Mouse (Mus musculus) liver, embryonic 12.5 days (tissue): ENCODE measurements around the gene Micall2. TPM values are rescaled to one million over a fixed set of nuclear protein-coding genes. Genes with fewer than 3 reads are reported as not detected.
"Not testable (repeated sequence)": the region's sequence is repeated elsewhere in the genome, so short reads cannot be mapped to it uniquely, and the experiment has no call there.

Source experiments
- ATAC-seq: fragments of 200-750 bp; cut with Nextera tagmentation; 2 replicates; pipeline ENCODE4 v1.8.0; 2017; ENCODE audit warnings: moderate number of reproducible peaks, mild to moderate bottlenecking, moderate library complexity
- H3K27ac ChIP-seq: fragments of 300-500 bp; sonication (generic); 2 replicates; pipeline ENCODE4 v1.5.1; 2016; ENCODE audit warnings: mild to moderate bottlenecking
- H3K27me3 ChIP-seq: fragments of 300-500 bp; sonication (generic); replicated peaks from 2 replicates; pipeline ENCODE4 v1.6.1; 2016; ENCODE audit warnings: mild to moderate bottlenecking, moderate library complexity
- H3K36me3 ChIP-seq: fragments of 300-500 bp; sonication (generic); 2 replicates; pipeline ENCODE4 v1.6.1; 2016; ENCODE audit warnings: mild to moderate bottlenecking, moderate library complexity
- H3K4me1 ChIP-seq: fragments of 300-500 bp; sonication (generic); 2 replicates; pipeline ENCODE4 v1.6.1; 2016
- H3K4me2 ChIP-seq: fragments of 300-500 bp; sonication (generic); 2 replicates; pipeline ENCODE4 v1.6.1; 2016; ENCODE audit warnings: mild to moderate bottlenecking, moderate library complexity
- H3K4me3 ChIP-seq: fragments of 300-500 bp; sonication (generic); 2 replicates; pipeline ENCODE4 v1.5.1; 2016; ENCODE audit warnings: mild to moderate bottlenecking, moderate library complexity
- H3K9ac ChIP-seq: fragments of 300-500 bp; sonication (generic); 2 replicates; pipeline ENCODE4 v1.6.1; 2016; ENCODE audit warnings: mild to moderate bottlenecking, moderate library complexity
- H3K9me3 ChIP-seq: fragments of 300-500 bp; sonication (generic); replicated peaks from 2 replicates; pipeline ENCODE4 v1.6.1; 2016; ENCODE audit warnings: mild to moderate bottlenecking, moderate library complexity
- WGBS: fragments of 180-500 bp; shearing (Covaris S2); methylation state at CpG from one replicate; pipeline ENCODE4 v1.1.7; 2016; ENCODE audit not compliant: insufficient replicate concordance; 5-methylcytosine and 5-hydroxymethylcytosine counted together
- polyA plus RNA-seq: library from polyadenylated mRNA; unstranded; fragments of >200 nt; fragmentation: Nextera tagmentation; extraction: Ambion mirVana; gene quantifications from 2 replicates; pipeline ENCODE4 v1.2.1, GENCODE M21; 2016

The Micall2 gene
- polyA plus RNA-seq, 1 experiment from 2014 or later, result 15.5 TPM

DNA sequence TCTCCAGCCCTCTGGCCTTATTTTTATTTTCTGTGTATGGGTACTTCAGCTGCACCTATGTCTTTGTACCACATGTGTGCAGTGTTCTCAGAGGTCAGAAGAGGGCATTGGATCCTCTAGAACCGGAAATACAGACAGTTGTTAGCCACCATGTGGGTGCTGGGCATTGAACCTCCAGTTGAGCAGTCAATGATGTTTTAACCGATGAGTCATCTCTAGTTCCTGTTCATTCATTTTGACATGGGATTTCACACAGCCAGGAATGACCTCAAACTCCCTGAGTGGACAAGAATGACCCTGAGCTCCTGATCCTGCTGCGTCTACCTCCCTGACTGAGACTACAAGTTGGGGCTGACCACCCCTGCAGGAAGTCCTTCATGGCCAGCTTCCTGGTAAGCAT is 9.9 kb downstream of the Micall2 start:
- Histone ChIP-seq H3K36me3 (peaks cover 64% of the 10 kb centered on the region), H3K4me1 (peaks cover 84% of the 10 kb centered on the region), H3K27me3 (no peaks in the 10 kb centered on the region), H3K27ac (peak overlapping the region; percentile 62), H3K9ac (no peak overlapping the region), H3K9me3 (no peaks in the 10 kb centered on the region), H3K4me2 (no peak overlapping the region), H3K4me3 (no peak overlapping the region)
- WGBS, result 64% methylated on average over 3 of the region's 3 CpGs
- no peak for ATAC-seq

DNA sequence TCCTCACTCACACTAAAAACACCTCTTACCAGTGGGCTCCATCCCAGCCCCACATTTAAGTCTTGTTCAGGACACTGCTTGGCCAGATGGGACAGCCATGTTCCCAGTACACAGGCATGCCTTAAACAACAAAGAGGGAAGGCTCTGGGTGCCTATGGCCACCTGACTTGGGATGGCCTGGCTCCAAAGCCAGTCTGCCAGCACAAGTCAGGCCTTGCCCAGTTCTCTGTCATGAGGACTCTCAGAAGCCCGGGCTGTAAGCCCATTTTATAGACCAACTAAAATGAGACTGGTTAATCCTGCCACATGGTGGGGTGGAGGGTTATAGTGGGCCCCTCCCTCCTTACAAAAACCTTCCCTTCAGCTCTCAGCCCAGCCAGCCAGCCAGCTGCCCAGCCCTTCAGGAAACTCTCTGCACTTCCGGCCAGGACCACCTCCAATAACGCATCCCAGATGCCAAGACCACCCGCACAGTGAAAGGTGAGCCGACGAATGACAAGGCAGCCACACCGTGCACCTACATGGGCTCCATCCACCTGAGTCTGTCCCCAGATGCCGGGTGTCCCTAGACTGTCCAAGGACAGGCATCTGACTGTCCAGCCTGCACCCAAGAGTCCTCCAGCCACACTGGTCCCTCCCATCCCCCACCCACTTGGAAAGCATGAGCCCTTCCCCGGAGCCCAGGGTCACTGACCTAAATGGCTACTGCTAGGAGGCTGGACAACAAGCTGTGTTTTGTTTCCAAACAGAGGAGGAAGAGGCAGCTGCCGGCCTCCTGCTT is 11.6 kb downstream of the Micall2 start:
- H3K9ac ChIP-seq, result peak overlapping the region; percentile 9; the same call in 1 of the 2 replicates
- H3K36me3 ChIP-seq, result peaks cover 66% of the 10 kb centered on the region
- 0 out of 2 replicates have a peak overlapping the region, but pooled peaks have one; percentile 2 for H3K4me2 ChIP-seq
- no peak overlapping the region for H3K4me3 ChIP-seq
- no peaks in the 10 kb centered on the region for H3K9me3 ChIP-seq
- ATAC-seq, result no peak
- no peaks in the 10 kb centered on the region for H3K27me3 ChIP-seq
- H3K4me1 ChIP-seq, result peaks cover 77% of the 10 kb centered on the region
- peak overlapping the region; percentile 52 for H3K27ac ChIP-seq
- WGBS, result 77% methylated on average over 10 of the region's 10 CpGs

DNA sequence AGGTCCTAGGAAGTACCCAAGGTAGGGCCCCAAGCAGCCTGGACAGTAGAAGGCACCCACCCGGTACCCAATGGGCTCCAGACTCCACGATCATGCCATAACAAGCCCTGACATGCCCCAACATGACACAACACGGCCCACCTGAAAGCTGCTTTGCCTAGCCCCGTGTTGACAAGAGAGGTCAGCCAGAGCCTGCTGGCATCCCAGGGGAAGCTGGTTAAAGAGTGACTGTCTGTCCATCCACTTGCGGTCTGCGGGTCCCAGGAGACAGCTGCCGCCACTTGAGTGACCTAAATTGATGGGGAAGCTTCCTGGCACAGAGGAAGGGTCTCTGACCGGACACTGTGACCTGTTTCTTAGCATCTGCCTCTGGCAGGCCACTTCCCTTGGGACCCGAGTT is 13.0 kb downstream of the Micall2 start:
- 60% methylated on average over 9 of the region's 9 CpGs for WGBS
- H3K4me2 ChIP-seq, result no peak overlapping the region
- H3K9ac ChIP-seq, result no peak overlapping the region
- H3K4me1 ChIP-seq, result peaks cover 68% of the 10 kb centered on the region
- H3K9me3 ChIP-seq, result no peaks in the 10 kb centered on the region
- H3K4me3 ChIP-seq, result no peak overlapping the region
- no peaks in the 10 kb centered on the region for H3K27me3 ChIP-seq
- peak overlapping the region; percentile 57 for H3K27ac ChIP-seq
- ATAC-seq, result 0 out of 2 replicates have a peak, but pooled peaks have one; percentile 11
- peaks cover 70% of the 10 kb centered on the region for H3K36me3 ChIP-seq

DNA sequence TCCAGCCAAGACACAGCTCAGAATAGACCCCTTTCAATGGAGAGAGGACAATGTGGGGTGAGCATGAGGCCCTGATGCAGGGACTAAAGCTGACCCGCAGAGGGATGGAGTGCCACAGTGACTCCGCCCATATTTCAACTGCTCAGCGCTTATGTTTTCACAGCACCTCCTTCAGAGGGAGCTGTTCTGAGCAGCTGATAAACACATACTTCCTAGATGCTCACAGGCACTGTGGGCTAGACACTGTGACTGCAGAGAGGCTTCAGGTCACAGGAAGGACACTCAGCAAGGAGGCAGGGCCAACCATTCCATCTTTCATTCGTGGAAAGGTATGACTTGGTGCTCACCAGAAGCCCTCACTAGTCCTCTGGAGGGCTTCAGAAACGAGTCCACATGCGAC is 13.4 kb downstream of the Micall2 start:
- Histone ChIP-seq H3K27me3 (no peaks in the 10 kb centered on the region), H3K4me3 (no peak overlapping the region), H3K4me2 (no peak overlapping the region), H3K9ac (no peak overlapping the region), H3K27ac (peak overlapping the region; percentile 57), H3K4me1 (peaks cover 64% of the 10 kb centered on the region), H3K36me3 (peaks cover 73% of the 10 kb centered on the region), H3K9me3 (no peaks in the 10 kb centered on the region)
- 43% methylated on average over 6 of the region's 6 CpGs for WGBS
- peak; percentile 71; the same call in 1 of the 2 replicates for ATAC-seq

DNA sequence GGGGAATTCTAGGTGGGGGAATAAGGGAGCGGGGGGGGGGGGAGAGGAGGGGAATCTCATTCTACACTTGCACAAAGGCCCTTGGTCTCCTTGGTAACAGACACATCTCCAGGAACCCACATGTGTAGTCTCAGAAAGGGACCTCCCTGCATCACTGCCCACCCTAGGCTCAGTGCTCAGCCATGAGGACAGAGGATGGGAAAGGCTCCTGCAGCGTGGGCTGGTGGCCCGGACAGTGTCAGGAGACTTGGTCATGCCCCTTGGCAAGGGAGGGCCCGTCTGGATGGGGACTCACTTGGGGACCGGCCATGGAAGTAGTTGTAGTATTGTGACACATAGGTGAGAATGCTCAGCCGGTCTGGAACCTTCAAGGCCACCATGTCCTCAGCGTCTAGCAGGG is 17.2 kb downstream of the Micall2 start:
- peaks cover 28% of the 10 kb centered on the region for H3K4me1 ChIP-seq
- no peaks in the 10 kb centered on the region for H3K27me3 ChIP-seq
- no peak for ATAC-seq
- H3K27ac ChIP-seq, result 0 out of 2 replicates have a peak overlapping the region, but pooled peaks have one; percentile 13
- WGBS, result 77% methylated on average over 7 of the region's 7 CpGs
- no peak overlapping the region for H3K4me2 ChIP-seq
- H3K9ac ChIP-seq, result no peak overlapping the region
- no peaks in the 10 kb centered on the region for H3K9me3 ChIP-seq
- H3K4me3 ChIP-seq, result no peak overlapping the region
- peaks cover 92% of the 10 kb centered on the region for H3K36me3 ChIP-seq

DNA sequence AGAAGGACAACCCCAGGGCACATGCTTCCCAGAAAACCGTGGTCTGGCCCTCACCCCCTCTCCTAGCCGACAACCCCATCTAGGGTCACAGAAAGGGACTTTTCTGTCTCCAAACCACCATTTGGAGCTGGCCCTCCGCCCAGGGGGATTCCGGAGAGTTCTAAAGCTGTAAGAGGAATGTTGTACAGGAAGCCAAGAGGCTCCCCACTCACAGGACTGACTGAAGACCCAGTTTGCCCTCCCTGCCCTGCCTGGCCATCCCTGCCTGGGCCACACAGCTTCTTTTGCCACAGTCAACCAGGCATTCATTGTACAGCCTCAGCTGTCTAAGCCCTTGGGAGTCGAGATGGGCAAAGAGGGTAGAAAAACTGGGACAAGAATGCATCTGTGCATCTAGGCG is 17.6 kb downstream of the Micall2 start:
- no peak overlapping the region for H3K9ac ChIP-seq
- H3K36me3 ChIP-seq, result peaks cover 95% of the 10 kb centered on the region
- H3K4me3 ChIP-seq, result no peak overlapping the region
- no peak for ATAC-seq
- no peak overlapping the region for H3K4me2 ChIP-seq
- no peak overlapping the region for H3K27ac ChIP-seq
- H3K4me1 ChIP-seq, result peaks cover 26% of the 10 kb centered on the region
- no peaks in the 10 kb centered on the region for H3K9me3 ChIP-seq
- WGBS, result 79% methylated on average over 6 of the region's 6 CpGs
- H3K27me3 ChIP-seq, result no peaks in the 10 kb centered on the region

DNA sequence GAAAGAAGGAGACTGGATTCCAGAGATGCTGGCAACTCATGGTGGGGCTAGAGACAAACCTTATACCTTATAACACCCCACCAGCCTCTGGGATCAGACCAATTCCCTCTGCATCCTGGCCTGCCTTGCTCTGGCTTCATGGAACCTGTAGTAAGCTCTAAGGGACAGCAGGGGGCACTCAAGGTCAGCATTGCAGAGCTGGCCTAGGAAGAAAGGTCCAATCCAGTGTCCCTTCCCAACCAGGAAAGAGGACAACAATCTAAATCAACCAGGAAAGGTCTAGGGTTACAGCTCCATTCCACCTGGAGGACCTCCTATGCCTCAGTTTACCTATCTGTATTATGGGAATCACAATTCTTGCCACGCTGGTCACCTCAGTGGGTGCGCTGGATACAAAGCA is 18.4 kb downstream of the Micall2 start:
- WGBS, result 98% methylated on average over 2 of the region's 2 CpGs
- H3K36me3 ChIP-seq, result peaks cover 95% of the 10 kb centered on the region
- ATAC-seq, result peak; percentile 10; the same call in 1 of the 2 replicates

DNA sequence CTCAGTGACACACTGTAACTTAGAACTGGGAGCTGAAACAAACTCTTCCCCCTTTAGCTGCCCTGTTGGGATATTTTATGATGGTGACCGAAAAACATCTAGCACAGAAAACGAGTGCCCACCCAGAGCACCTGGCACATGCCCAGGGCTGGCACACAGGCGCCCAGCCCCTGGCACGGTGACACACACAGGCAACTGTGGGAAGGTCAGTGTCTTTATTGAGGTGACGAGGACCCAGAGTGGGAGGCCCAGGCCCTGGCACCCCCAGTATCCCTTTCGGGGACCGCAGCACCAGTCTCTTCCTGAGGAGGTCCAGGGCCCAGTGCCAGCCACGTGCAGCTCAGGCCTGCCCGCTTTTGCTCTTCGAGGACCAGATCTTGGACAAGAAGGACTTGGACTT is 29.6 kb downstream of the Micall2 start:
- 94% methylated on average over 10 of the region's 10 CpGs for WGBS

More for the DNA sequence above, 18.4 kb downstream of the Micall2 start:
- Histone ChIP-seq H3K9ac (no peak overlapping the region), H3K27ac (no peak overlapping the region), H3K27me3 (no peaks in the 10 kb centered on the region), H3K9me3 (no peaks in the 10 kb centered on the region), H3K4me3 (no peak overlapping the region), H3K4me2 (no peak overlapping the region), H3K4me1 (peaks cover 18% of the 10 kb centered on the region)

DNA sequence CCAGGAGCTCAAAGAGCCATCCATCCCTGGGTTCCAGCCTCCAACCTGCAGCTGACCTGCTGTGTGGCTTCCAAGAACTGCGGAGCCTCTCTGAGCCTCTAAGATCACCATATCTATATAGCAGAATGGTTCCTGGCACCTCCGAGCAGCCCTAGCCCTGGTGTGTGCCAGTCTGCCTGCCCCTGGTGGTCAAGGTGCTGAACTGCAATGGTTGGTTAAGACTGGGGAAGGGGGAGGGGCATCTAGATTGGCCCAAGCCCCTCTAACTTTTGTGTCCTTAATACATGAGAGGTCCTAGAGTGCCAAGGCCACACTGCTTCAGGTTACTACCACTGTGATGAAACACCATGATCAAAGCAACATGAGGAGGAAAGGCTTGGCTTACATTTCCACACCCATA is 33.2 kb downstream of the Micall2 start:
- 29% methylated on average over 2 of the region's 2 CpGs for WGBS
- ATAC-seq, result peak; percentile 62
- Histone ChIP-seq H3K9ac (no peak overlapping the region), H3K36me3 (peaks cover 29% of the 10 kb centered on the region), H3K27ac (0 out of 2 replicates have a peak overlapping the region, but pooled peaks have one; percentile 27), H3K4me3 (no peak overlapping the region), H3K27me3 (no peaks in the 10 kb centered on the region), H3K9me3 (no peaks in the 10 kb centered on the region), H3K4me1 (peaks cover 20% of the 10 kb centered on the region), H3K4me2 (peak overlapping the region; percentile 22)

More for the DNA sequence above, 29.6 kb downstream of the Micall2 start:
- Histone ChIP-seq H3K9me3 (no peaks in the 10 kb centered on the region), H3K4me2 (no peak overlapping the region), H3K4me3 (no peak overlapping the region), H3K4me1 (peaks cover 20% of the 10 kb centered on the region), H3K9ac (no peak overlapping the region), H3K27me3 (no peaks in the 10 kb centered on the region), H3K27ac (no peak overlapping the region), H3K36me3 (peaks cover 65% of the 10 kb centered on the region)
- no peak for ATAC-seq

DNA sequence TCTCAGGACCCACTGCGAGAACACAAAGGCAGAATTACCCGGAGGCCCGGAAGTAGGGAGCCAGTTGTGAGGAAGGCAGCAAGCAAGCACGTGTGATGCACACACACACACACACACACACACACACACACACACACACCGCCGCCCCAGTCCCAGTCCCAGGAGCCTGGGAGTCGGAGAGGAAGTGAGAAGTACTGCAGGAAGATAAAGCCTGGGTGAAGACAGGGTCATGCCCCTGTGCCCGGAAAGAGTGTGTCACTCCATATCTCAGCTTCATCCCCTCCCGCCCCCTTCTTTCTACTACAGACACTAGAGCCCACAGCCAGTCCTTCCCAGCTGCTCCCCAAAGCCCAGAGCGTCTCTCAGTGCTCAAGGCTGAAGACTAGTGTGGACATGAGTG is 33.9 kb downstream of the Micall2 start:
- 10% methylated on average over 10 of the region's 10 CpGs for WGBS
- peaks cover 20% of the 10 kb centered on the region for H3K4me1 ChIP-seq
- no peak overlapping the region for H3K4me3 ChIP-seq
- peaks cover 22% of the 10 kb centered on the region for H3K36me3 ChIP-seq
- H3K27me3 ChIP-seq, result no peaks in the 10 kb centered on the region
- H3K9ac ChIP-seq, result no peak overlapping the region
- peak overlapping the region; percentile 22 for H3K4me2 ChIP-seq
- peak overlapping the region; percentile 27; the same call in 1 of the 2 replicates for H3K27ac ChIP-seq
- H3K9me3 ChIP-seq, result no peaks in the 10 kb centered on the region
- peak; percentile 62 for ATAC-seq

DNA sequence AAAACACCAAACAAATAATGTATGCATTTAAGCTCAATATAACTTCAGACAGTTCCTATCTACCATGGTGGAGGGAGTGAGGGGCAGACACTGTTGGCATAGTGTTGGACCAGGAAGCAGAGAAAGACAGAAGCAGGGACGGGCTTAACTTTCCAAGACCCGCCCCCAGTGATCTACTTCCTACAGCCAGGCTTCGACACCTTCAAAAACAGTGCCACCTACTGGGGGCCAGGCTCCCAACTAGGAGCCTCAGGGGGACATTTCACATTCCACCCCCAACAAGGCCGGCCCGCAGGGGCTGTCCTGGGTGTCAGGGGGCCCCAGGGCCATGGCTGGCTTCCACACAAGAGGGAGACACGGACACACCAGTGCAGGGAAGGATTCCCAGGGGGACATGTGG is 39.2 kb downstream of the Micall2 start:
- Histone ChIP-seq H3K4me3 (no peak overlapping the region), H3K9me3 (0 out of 2 replicates have a peak, but pooled peaks cover 5% of the 10 kb centered on the region), H3K36me3 (no peaks in the 10 kb centered on the region), H3K27ac (no peak overlapping the region), H3K27me3 (peaks cover 8% of the 10 kb centered on the region), H3K4me2 (no peak overlapping the region), H3K9ac (no peak overlapping the region), H3K4me1 (peaks cover 25% of the 10 kb centered on the region)
- no peak for ATAC-seq
- 72% methylated on average over 6 of the region's 6 CpGs for WGBS

DNA sequence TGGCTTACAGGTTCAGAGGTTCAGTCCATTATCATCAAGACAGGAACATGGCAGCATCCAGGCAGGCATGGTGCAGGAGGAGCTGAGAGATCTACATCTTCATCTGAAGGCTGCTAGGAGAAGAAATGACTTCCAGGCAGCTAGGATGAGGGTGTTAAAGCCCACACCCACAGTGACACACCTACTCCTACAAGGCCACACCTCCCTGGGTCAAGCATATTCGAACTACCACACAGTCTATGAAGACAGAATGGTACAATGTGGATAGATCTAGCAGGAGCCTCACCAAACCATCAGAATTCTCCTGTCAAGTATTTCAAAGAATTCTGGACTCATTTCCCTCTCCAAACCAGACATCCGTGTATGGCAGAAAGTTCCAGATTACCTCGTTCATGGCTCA is 40.3 kb downstream of the Micall2 start:
- peaks cover 21% of the 10 kb centered on the region for H3K4me1 ChIP-seq
- 58% methylated on average over 3 of the region's 3 CpGs for WGBS
- H3K9ac ChIP-seq, H3K36me3 ChIP-seq, H3K27ac ChIP-seq, H3K4me2 ChIP-seq, H3K4me3 ChIP-seq, H3K9me3 ChIP-seq, ATAC-seq: not testable (repeated sequence)
- peaks cover 12% of the 10 kb centered on the region for H3K27me3 ChIP-seq
